Mouse (Mus musculus) erythroblast, embryonic 14.5 days (primary cell): ENCODE data around the gene Parva. TPM values are rescaled to one million over a fixed set of nuclear protein-coding genes. Genes with fewer than 3 reads are reported as not detected.

ENCODE experiments used
- H3K27me3 ChIP-seq: 2 replicates; pipeline ENCODE4 v1.6.1; 2012; ENCODE audit warnings: inconsistent platforms; ENCODE audit not compliant: control insufficient read depth
- H3K36me3 ChIP-seq: 2 replicates; pipeline ENCODE4 v1.6.1; 2012; ENCODE audit warnings: mild to moderate bottlenecking, inconsistent platforms; ENCODE audit not compliant: control insufficient read depth
- H3K4me1 ChIP-seq: 2 replicates; pipeline ENCODE4 v1.6.1; 2012; ENCODE audit warnings: inconsistent platforms; ENCODE audit not compliant: control insufficient read depth
- H3K4me3 ChIP-seq: replicated peaks from 2 replicates; pipeline ENCODE3; 2012; ENCODE audit warnings: moderate library complexity, mild to moderate bottlenecking, inconsistent platforms
- H3K9me3 ChIP-seq: 2 replicates; pipeline ENCODE4 v1.6.1; 2012; ENCODE audit warnings: low read length, inconsistent platforms, mixed read lengths; ENCODE audit not compliant: control insufficient read depth
- GATA1 ChIP-seq: IDR thresholded peaks from 2 replicates; pipeline ENCODE4 v1.6.1; 2012; ENCODE audit warnings: low read length, inconsistent platforms, mixed read lengths
- TAL1 ChIP-seq: IDR thresholded peaks from 3 replicates; pipeline ENCODE4 v1.6.1; 2012; ENCODE audit warnings: low read length, inconsistent platforms, mixed read lengths
- polyA plus RNA-seq: library from polyadenylated mRNA; stranded (reverse); fragments of >175 nt; gene quantifications from 2 replicates; pipeline ENCODE4 v1.2.3, GENCODE M21; 2012

Parva gene
- polyA plus RNA-seq, 1 experiment: 0.03 TPM

DNA sequence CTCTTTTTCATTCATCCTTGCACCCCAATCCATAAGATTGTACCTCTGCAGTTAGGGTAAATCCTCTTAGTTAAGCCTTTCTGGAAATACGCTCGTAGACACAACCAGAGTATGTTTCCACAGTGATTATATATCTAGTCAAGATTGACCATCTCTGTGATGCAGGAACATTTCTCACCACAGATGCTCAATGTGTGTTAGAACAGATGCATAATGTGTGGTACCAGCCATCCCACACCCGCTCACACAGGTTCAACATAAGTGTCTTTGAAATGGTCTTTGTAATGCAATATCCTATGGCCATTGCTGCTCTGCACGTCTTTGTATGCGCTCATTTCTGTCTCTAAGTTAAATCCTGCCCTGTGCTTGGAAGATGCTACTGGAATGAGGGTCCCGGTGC is 98.2 kb downstream of the Parva start:
- no peaks in the 10 kb centered on the region for H3K4me1 ChIP-seq
- H3K36me3 ChIP-seq: no peaks in the 10 kb centered on the region
- no peak overlapping the region for H3K4me3 ChIP-seq

DNA sequence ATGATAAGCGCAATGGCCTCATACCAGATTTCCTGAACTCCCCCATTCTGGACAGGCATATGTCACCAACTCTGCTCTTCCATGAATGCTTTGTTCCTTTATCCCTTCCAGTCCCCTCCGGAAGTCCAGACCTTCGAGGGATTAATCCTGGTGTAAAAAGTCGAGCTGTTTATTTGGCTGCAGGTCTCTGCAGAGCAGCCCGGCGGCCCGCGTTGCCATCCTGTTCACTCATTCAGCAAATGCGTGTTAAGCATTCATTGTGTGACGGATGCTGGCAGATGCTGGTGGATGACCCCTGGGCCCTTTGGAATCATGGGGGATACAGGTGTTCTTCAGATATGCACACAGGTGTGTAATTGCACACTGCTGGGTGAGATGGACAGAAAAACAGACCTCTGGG is 98.9 kb downstream of the Parva start:
- H3K9me3 ChIP-seq: no peaks in the 10 kb centered on the region
- no peaks in the 10 kb centered on the region for H3K4me1 ChIP-seq
- H3K4me3 ChIP-seq: no peak overlapping the region
- no peaks in the 10 kb centered on the region for H3K27me3 ChIP-seq
- no peaks in the 10 kb centered on the region for H3K36me3 ChIP-seq
- no peak for TF ChIP-seq TAL1
- TF ChIP-seq GATA1: no peak

More for the DNA sequence above, 98.2 kb downstream of the Parva start:
- Histone ChIP-seq H3K27me3 (no peaks in the 10 kb centered on the region), H3K9me3 (no peaks in the 10 kb centered on the region)
- TF ChIP-seq GATA1: no peak
- TF ChIP-seq TAL1: no peak

DNA sequence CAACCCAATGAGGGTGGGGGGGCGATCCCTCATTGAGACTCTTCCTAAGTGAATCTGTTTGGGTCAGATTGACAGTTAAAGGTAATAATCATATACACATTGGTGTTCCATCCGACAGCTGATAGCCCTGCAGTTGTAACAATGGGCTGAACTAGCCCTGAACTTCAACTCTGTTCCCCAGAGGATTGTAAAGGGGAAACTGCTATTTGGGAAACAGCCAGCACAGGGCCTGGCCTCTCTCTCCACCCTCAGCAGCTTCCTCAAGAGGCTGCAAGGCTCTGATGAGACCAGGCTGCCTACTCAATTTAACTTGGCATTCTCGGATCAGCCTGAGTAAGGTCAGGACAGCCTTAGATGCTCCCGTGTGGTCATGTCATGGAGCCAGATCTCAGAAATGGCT is 99.9 kb downstream of the Parva start:
- Histone ChIP-seq H3K36me3 (no peaks in the 10 kb centered on the region), H3K27me3 (no peaks in the 10 kb centered on the region), H3K4me3 (no peak overlapping the region), H3K9me3 (no peaks in the 10 kb centered on the region), H3K4me1 (no peaks in the 10 kb centered on the region)
- TF ChIP-seq TAL1 (no peak), GATA1 (no peak)

DNA sequence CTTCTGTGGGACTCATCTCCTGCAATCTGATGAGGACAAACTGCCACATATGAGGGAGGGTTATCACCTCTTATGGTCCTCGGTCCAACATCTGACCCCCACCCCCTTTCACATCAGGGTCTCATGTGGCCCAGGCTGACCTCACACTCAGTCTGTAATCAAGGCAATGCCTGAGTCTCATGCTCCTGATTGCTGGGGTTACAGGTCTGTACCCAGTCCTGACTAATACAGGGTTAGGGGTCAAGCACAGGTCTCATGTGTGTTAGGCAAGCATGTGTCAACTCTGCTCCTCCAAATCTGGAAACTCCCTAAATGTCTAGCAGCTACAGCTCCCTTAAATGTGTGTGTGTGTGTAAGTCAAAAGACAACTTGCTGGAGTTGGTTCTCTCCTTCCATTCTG is 100.8 kb downstream of the Parva start:
- Histone ChIP-seq H3K27me3 (no peaks in the 10 kb centered on the region), H3K36me3 (no peaks in the 10 kb centered on the region), H3K4me3 (no peak overlapping the region), H3K4me1 (no peaks in the 10 kb centered on the region), H3K9me3 (no peaks in the 10 kb centered on the region)
- no peak for TF ChIP-seq GATA1
- no peak for TF ChIP-seq TAL1

DNA sequence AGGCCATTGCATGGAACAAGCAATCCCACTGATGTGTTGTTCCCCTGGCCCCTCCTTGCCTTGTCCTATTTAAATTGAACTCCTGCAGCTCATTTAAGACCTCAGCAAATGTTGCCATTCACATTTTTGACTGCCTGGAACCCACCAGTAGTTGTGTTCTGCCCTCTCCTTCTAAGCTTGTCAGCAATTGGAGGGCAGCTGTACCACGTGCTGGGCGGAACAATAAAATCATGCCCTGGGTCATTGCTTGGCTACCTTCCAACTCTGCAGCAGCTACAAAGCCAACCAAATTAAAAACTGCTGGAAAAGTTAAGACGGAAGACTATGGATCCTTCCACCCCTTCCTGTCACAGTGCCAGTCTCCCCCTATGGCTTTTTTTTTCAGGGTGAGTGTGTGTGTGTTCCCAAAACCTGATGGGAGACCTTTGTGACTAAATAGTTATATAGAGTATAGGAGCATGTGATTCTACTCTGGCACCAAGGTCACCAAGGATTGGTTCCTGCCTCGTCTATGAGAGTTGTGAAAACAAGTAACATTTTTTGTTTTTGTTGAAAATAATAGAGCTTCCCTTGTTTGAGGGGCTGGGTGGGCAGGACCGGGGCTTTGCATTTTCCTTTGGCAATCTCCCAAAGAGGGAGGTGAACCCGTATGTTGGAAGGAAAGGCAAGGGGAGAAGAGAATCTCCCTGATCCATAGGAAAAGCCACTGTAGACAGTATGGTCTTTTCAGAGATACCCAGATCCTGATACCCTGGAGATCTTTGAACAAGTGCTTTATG is 101.5 kb downstream of the Parva start:
- no peaks in the 10 kb centered on the region for H3K27me3 ChIP-seq
- H3K9me3 ChIP-seq: no peaks in the 10 kb centered on the region
- no peak overlapping the region for H3K4me3 ChIP-seq
- H3K36me3 ChIP-seq: no peaks in the 10 kb centered on the region
- TF ChIP-seq TAL1: no peak
- TF ChIP-seq GATA1: no peak
- H3K4me1 ChIP-seq: no peaks in the 10 kb centered on the region

DNA sequence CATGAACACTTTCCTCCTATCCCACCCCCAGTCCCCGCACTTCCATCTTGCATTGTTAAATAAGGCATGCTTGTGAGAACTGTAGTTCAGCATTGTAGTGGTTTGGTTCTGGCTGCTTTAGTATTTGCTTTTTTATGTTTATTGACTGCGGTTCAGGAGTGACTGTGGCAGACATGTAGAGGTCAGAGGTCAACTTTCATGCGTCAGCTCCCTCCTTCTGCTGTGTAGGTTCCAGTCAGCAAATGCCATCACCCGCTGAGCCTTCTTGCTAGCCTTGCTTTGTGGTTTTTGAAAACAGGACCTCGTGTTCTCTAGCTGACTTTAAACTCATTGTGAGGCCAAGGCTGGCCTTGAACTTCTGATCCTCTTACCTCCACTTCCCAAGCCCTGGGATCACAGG is 103.6 kb downstream of the Parva start:
- no peaks in the 10 kb centered on the region for H3K36me3 ChIP-seq
- no peak for TF ChIP-seq GATA1
- TF ChIP-seq TAL1: no peak
- H3K27me3 ChIP-seq: no peaks in the 10 kb centered on the region
- H3K9me3 ChIP-seq: no peaks in the 10 kb centered on the region; the same call in 1 of the 2 replicates
- no peak overlapping the region for H3K4me3 ChIP-seq
- H3K4me1 ChIP-seq: no peaks in the 10 kb centered on the region

DNA sequence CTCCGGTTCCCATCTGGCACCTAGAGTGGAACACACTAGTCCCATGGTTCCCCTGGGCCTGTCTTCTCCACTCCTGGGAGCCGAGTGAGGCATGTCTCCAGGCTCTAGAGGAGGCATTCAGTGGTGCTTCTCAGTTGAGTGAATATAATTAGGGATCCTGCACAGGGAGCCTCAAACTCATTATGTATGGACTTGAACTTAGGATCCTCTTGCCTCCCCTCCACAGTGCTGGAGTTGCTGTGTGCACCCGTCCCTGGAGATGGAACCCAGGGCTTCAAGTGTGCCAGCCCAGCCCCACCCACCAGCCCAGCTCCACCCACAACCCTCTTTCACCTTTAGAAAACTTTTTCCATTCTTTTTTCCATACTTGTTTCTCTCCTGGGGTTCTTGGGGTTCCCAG is 106.8 kb downstream of the Parva start:
- no peaks in the 10 kb centered on the region for H3K27me3 ChIP-seq
- no peaks in the 10 kb centered on the region; the same call in 1 of the 2 replicates for H3K9me3 ChIP-seq
- H3K4me1 ChIP-seq: no peaks in the 10 kb centered on the region
- TF ChIP-seq GATA1: no peak
- TF ChIP-seq TAL1: no peak
- H3K36me3 ChIP-seq: no peaks in the 10 kb centered on the region
- H3K4me3 ChIP-seq: no peak overlapping the region

DNA sequence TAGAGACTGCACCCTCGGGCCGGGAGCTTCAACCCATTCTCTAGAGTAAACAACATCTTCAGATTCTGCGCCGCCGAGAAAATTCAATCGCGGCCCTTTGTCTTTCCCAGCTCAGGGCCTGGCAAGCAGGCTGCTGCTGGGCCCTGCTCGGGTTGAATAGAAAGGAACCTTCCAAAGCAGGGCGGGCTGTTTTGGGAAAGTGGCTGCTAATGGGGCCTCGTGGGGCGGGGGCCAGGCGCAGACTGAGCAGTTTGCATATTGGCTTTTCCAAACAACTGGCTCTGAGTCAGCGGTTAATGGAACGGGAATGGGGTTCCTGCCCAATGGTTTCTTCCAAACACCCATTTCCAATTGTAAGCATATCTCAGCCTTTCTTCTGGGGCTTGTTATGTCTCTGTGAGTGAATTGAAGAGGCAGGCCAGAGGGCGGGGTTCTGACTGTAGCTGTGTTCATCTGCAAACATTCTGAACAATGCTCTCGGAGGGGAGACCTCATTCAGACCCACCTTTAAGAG is 108.2 kb downstream of the Parva start:
- Histone ChIP-seq H3K36me3 (no peaks in the 10 kb centered on the region), H3K9me3 (no peaks in the 10 kb centered on the region; the same call in 1 of the 2 replicates), H3K27me3 (no peaks in the 10 kb centered on the region), H3K4me1 (no peaks in the 10 kb centered on the region), H3K4me3 (no peak overlapping the region)
- TF ChIP-seq TAL1 (no peak), GATA1 (no peak)

DNA sequence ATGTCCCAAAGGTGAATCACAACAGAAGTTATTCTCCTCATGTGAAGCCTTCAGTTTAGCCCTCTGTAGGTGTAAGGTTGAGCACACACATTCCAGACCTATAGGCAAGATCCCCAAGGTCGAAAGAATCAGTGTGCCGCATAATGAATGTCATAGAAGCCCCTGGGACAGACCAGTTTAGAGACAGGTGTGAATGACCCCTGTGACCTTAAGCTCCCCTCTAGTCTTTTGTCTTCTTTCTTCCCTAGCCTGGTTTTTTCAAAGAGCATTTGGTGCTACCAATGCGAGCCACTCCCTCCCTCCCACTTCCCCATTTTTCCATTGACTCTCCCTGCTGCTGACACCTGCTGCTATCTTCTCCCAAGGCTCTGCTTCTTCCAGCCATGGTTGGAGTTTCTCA is 121.8 kb downstream of the Parva start:
- Histone ChIP-seq H3K27me3 (no peaks in the 10 kb centered on the region), H3K9me3 (no peaks in the 10 kb centered on the region), H3K4me3 (no peak overlapping the region), H3K36me3 (no peaks in the 10 kb centered on the region), H3K4me1 (no peaks in the 10 kb centered on the region)
- TF ChIP-seq TAL1 (no peak), GATA1 (no peak)

DNA sequence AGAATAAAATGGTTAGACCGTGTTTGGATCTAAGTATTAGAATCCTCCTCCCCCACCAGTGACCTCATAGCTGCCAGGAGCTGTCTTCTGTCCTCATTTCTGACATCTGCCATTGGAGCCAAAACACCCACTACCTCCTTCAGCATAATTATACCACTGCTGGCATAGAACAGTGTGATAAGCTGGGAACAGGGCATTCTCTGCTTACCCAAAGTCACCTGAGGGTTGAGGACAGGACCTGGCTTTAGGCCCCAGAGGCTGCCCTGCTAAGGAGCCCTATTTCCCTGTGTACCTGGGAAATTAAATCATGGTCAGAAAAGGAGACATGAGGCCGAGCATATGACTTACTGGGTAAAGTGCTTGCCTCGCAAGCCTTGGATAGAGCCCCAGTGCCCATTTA is 134.2 kb downstream of the Parva start:
- no peaks in the 10 kb centered on the region for H3K36me3 ChIP-seq

More for the DNA sequence above, 134.2 kb downstream of the Parva start:
- no peaks in the 10 kb centered on the region for H3K9me3 ChIP-seq
- TF ChIP-seq GATA1: no peak
- no peak for TF ChIP-seq TAL1
- no peaks in the 10 kb centered on the region for H3K27me3 ChIP-seq
- H3K4me3 ChIP-seq: no peak overlapping the region
- no peaks in the 10 kb centered on the region for H3K4me1 ChIP-seq
